Mouse (Mus musculus) CH12.LX (cell line): ENCODE results near the gene Gm20388. TPM values are rescaled to one million over a fixed set of nuclear protein-coding genes. Genes with fewer than 3 reads are reported as not detected.

ENCODE experiments used
- DNase-seq: peaks from one replicate; pipeline ENCODE4 v3.0.0-alpha.2; 2013; ENCODE audit errors: extremely low read depth
- H3K27ac ChIP-seq: 2 replicates; pipeline ENCODE4 v1.5.1; 2012; ENCODE audit warnings: low read depth, mild to moderate bottlenecking, control low read depth, moderate library complexity; ENCODE audit not compliant: insufficient read depth
- H3K27me3 ChIP-seq: replicated peaks from 2 replicates; pipeline ENCODE3; 2012; ENCODE audit warnings: inconsistent platforms
- H3K36me3 ChIP-seq, 2 experiments: replicated peaks in 1 of 2; 2 replicates each; pipeline versions ENCODE3 to v1.6.1; 2012; ENCODE audit warnings: inconsistent platforms in 1 of 2, low read length in 1 of 2, mild to moderate bottlenecking in 1 of 2, mixed read lengths in 1 of 2, moderate library complexity in 1 of 2; ENCODE audit not compliant: control insufficient read depth in 1 of 2, insufficient read depth in 1 of 2
- H3K4me1 ChIP-seq, 2 experiments: 2 replicates each; pipeline ENCODE4 v1.6.1; 2012; ENCODE audit warnings: inconsistent platforms in 1 of 2, moderate library complexity in 1 of 2; ENCODE audit not compliant: insufficient read depth in 2 of 2, control insufficient read depth in 1 of 2
- H3K4me2 ChIP-seq: 2 replicates; pipeline ENCODE4 v1.6.1; 2012; ENCODE audit warnings: low read depth, mild to moderate bottlenecking, control low read depth; ENCODE audit not compliant: poor library complexity, insufficient read depth, severe bottlenecking
- H3K4me3 ChIP-seq, 3 experiments: fragments of 150-350 bp in 1 of 3; sonication (generic) in 1 of 3; replicated peaks in 1 of 3; 2 replicates each; pipeline versions ENCODE3 to v1.5.1; 2011 to 2012; ENCODE audit warnings: low read depth in 2 of 3, low read length in 2 of 3, mild to moderate bottlenecking in 2 of 3, moderate library complexity in 2 of 3, control low read depth in 1 of 3, improper control_type of control experiment in 1 of 3, inconsistent platforms in 1 of 3, mixed read lengths in 1 of 3; ENCODE audit not compliant: poor library complexity in 1 of 3
- H3K79me2 ChIP-seq: replicated peaks from 2 replicates; pipeline ENCODE4 v1.6.1; 2012; ENCODE audit warnings: mild to moderate bottlenecking, moderate library complexity; ENCODE audit not compliant: control insufficient read depth, poor library complexity, insufficient read depth, severe bottlenecking; ENCODE audit errors: extremely low read depth
- H3K9ac ChIP-seq: 2 replicates; pipeline ENCODE4 v1.6.1; 2012; ENCODE audit warnings: low read depth, mild to moderate bottlenecking, control low read depth, moderate library complexity; ENCODE audit not compliant: insufficient read depth
- H3K9me3 ChIP-seq: replicated peaks from 2 replicates; pipeline ENCODE3; 2012; ENCODE audit warnings: low read length, inconsistent platforms, mixed read lengths
- BHLHE40 ChIP-seq: IDR thresholded peaks from 2 replicates; pipeline ENCODE4 v1.6.1; 2011; ENCODE audit warnings: mild to moderate bottlenecking, low read depth, low read length, improper control_type of control experiment
- E2F4 ChIP-seq: IDR thresholded peaks from 2 replicates; pipeline ENCODE4 v1.6.1; 2011; ENCODE audit warnings: low read depth, low read length, improper control_type of control experiment; ENCODE audit not compliant: insufficient replicate concordance
- EP300 ChIP-seq: IDR thresholded peaks from 2 replicates; pipeline ENCODE4 v1.6.1; 2011; ENCODE audit warnings: low read length, improper control_type of control experiment
- IRF4 ChIP-seq: IDR thresholded peaks from 2 replicates; pipeline ENCODE4 v1.6.1; 2014; ENCODE audit warnings: low read depth, mild to moderate bottlenecking, inconsistent platforms, low read length, improper control_type of control experiment
- JUN ChIP-seq: IDR thresholded peaks from 2 replicates; pipeline ENCODE4 v1.6.1; 2011; ENCODE audit warnings: low read depth, mild to moderate bottlenecking, low read length, improper control_type of control experiment, moderate library complexity; ENCODE audit not compliant: insufficient read depth
- JUND ChIP-seq: conservative IDR thresholded peaks from 2 replicates; pipeline ENCODE4 v1.6.1; 2011; ENCODE audit warnings: low read depth, low read length, improper control_type of control experiment
- KAT2A ChIP-seq: IDR thresholded peaks from 2 replicates; pipeline ENCODE4 v1.6.1; 2012; ENCODE audit warnings: low read length, improper control_type of control experiment, inconsistent platforms; ENCODE audit not compliant: insufficient replicate concordance
- MAX ChIP-seq: IDR thresholded peaks from 2 replicates; pipeline ENCODE4 v1.6.1; 2011; ENCODE audit warnings: low read length, improper control_type of control experiment
- MXI1 ChIP-seq: IDR thresholded peaks from 2 replicates; pipeline ENCODE4 v1.6.1; 2011; ENCODE audit warnings: mild to moderate bottlenecking, low read depth, low read length, improper control_type of control experiment
- NELFE ChIP-seq: IDR thresholded peaks from 2 replicates; pipeline ENCODE4 v1.6.1; 2011; ENCODE audit warnings: low read depth, low read length, improper control_type of control experiment
- NRF1 ChIP-seq: IDR thresholded peaks from 2 replicates; pipeline ENCODE4 v1.6.1; 2014; ENCODE audit warnings: low read depth, mild to moderate bottlenecking, inconsistent platforms, low read length, improper control_type of control experiment, moderate library complexity
- POLR2A ChIP-seq: IDR thresholded peaks from 2 replicates; pipeline ENCODE4 v1.6.1; 2011; ENCODE audit warnings: low read depth, mild to moderate bottlenecking, improper control_type of control experiment, low read length
- RAD21 ChIP-seq: IDR thresholded peaks from 2 replicates; pipeline ENCODE4 v1.6.1; 2011; ENCODE audit warnings: low read depth, mild to moderate bottlenecking, low read length, improper control_type of control experiment, moderate library complexity
- SIN3A ChIP-seq: IDR thresholded peaks from 2 replicates; pipeline ENCODE4 v1.6.1; 2012; ENCODE audit warnings: low read length, improper control_type of control experiment, inconsistent platforms
- TCF12 ChIP-seq: IDR thresholded peaks from 2 replicates; pipeline ENCODE4 v1.6.1; 2014; ENCODE audit warnings: low read depth, mild to moderate bottlenecking, inconsistent platforms, low read length, improper control_type of control experiment
- UBTF ChIP-seq: IDR thresholded peaks from 2 replicates; pipeline ENCODE4 v1.6.1; 2012; ENCODE audit warnings: low read depth, mild to moderate bottlenecking, inconsistent platforms, low read length, improper control_type of control experiment, moderate library complexity
- USF1 ChIP-seq: IDR thresholded peaks from 2 replicates; pipeline ENCODE4 v1.6.1; 2014; ENCODE audit warnings: low read depth, mild to moderate bottlenecking, inconsistent platforms, low read length, improper control_type of control experiment
- ZC3H11A ChIP-seq: IDR thresholded peaks from 2 replicates; pipeline ENCODE4 v1.6.1; 2012; ENCODE audit warnings: low read depth, mild to moderate bottlenecking, inconsistent platforms, low read length, improper control_type of control experiment
- ZMIZ1 ChIP-seq: IDR thresholded peaks from 2 replicates; pipeline ENCODE4 v1.6.1; 2012; ENCODE audit warnings: low read depth, mild to moderate bottlenecking, inconsistent platforms, low read length, improper control_type of control experiment
- dilution Hi-C: fragments of 300-500 bp; cut with MboI; formaldehyde crosslinking; loops from 2 replicates; pipeline ENCODE4 v1.14.3; 2020; ENCODE audit warnings: low sequenced_read_pairs; ENCODE audit not compliant: extremely low pct_unique_long_range_greater_than_20kb, extremely low pct_ligation_motif_present
- in situ Hi-C: fragments of 300-500 bp; cut with MboI; formaldehyde crosslinking; loops from 3 replicates; pipeline ENCODE4 v1.14.3; 2019; ENCODE audit warnings: low sequenced_read_pairs, low pct_ligation_motif_present, low pct_unique_long_range_greater_than_20kb, mixed read lengths
- polyA plus RNA-seq: library from polyadenylated mRNA; unstranded; fragments of >175 nt; gene quantifications from 2 replicates; pipeline ENCODE4 v1.2.1, GENCODE M21; 2012; ENCODE audit warnings: low read depth; ENCODE audit not compliant: insufficient read length
- total RNA-seq, 2 experiments: library from RNA; depleted of rRNA; stranded (reverse); fragments of 300-350 nt in 1 of 2; fragments of >200 nt in 1 of 2; gene quantifications; 2 replicates each; pipeline ENCODE4 v1.2.3; 2012 to 2014

Gene Gm20388
- total and polyA plus RNA-seq, 3 experiments: 14.8 to 26.3 (median 22.2) TPM

GRCm38 (mm10) chr8:122460524-122461472 lies 2550.2 kb downstream of the Gm20388 start, which contains the start of gene Snai3:
Gene Snai3, minus strand, starts transcription at chr8:122460733.
- Histone ChIP-seq H3K79me2 (no peaks in the 10 kb centered on the region), H3K36me3 (peaks cover 0 to 11% of the 10 kb centered on the region in 2 experiments), H3K9me3 (peaks cover 3% of the 10 kb centered on the region), H3K4me2 (peak within 1 kb of the TSS; percentile 89), H3K27ac (no peak within 1 kb of the TSS), H3K9ac (no peak within 1 kb of the TSS), H3K27me3 (peaks cover 45% of the 10 kb centered on the region), H3K4me3 (peak within 1 kb of the TSS; percentile 13 to 40 (median 28)), H3K4me1 (peaks cover 9 to 48% of the 10 kb centered on the region in 2 experiments)
- dilution Hi-C loops (no loop called here), in situ Hi-C loops (no loop called here)
- TF ChIP-seq SIN3A (0 out of 2 replicates have a peak, but pooled peaks have one; percentile 54), MXI1 (peak; percentile 40; the same call in 1 of the 2 replicates), TCF12 (peak; percentile 51; the same call in 1 of the 2 replicates), NRF1 (peak; percentile 47; the same call in 1 of the 2 replicates), POLR2A (peak; percentile 32; the same call in 1 of the 2 replicates), BHLHE40 (peak; percentile 47), E2F4 (no peak), MAX (no peak; the same call in 1 of the 2 replicates)
- peak; percentile 44 for DNase-seq

GRCm38 (mm10) chr8:122461473-122462148 lies 2551.0 kb downstream of the Gm20388 start:
- peak; percentile 28 for DNase-seq
- dilution Hi-C loops: no loop called here
- peaks cover 0 to 17% of the 10 kb centered on the region in 2 experiments for H3K36me3 ChIP-seq
- no peak overlapping the region for H3K27ac ChIP-seq
- no peak overlapping the region for H3K4me2 ChIP-seq
- H3K4me3 ChIP-seq: no peak overlapping the region
- in situ Hi-C loops: no loop called here
- no peak overlapping the region for H3K9ac ChIP-seq
- peaks cover 3% of the 10 kb centered on the region for H3K9me3 ChIP-seq
- no peak for TF ChIP-seq KAT2A
- no peak for TF ChIP-seq JUND
- TF ChIP-seq USF1: no peak
- TF ChIP-seq SIN3A: 0 out of 2 replicates have a peak, but pooled peaks have one; percentile 18
- TF ChIP-seq EP300: 0 out of 2 replicates have a peak, but pooled peaks have one; percentile 22
- TF ChIP-seq TCF12: 0 out of 2 replicates have a peak, but pooled peaks have one; percentile 1
- TF ChIP-seq BHLHE40: 0 out of 2 replicates have a peak, but pooled peaks have one; percentile 11
- peak; percentile 63; the same call in 1 of the 2 replicates for TF ChIP-seq IRF4
- no peak for TF ChIP-seq NRF1
- no peak for TF ChIP-seq MXI1
- no peak for TF ChIP-seq RAD21
- TF ChIP-seq NELFE: no peak
- TF ChIP-seq POLR2A: no peak
- no peak for TF ChIP-seq ZMIZ1
- TF ChIP-seq UBTF: no peak
- TF ChIP-seq ZC3H11A: no peak
- TF ChIP-seq JUN: no peak
- H3K79me2 ChIP-seq: no peaks in the 10 kb centered on the region
- peaks cover 9 to 48% of the 10 kb centered on the region in 2 experiments for H3K4me1 ChIP-seq
- H3K27me3 ChIP-seq: peaks cover 38% of the 10 kb centered on the region
